Mouse (Mus musculus) C2C12 (cell line): ENCODE data around the gene Borcs5. TPM values are rescaled to one million over a fixed set of nuclear protein-coding genes. Genes with fewer than 3 reads are reported as not detected.

Experiments
- H3K27me3 ChIP-seq: one replicate; pipeline ENCODE4 v1.6.1; 2011; ENCODE audit not compliant: control insufficient read depth, insufficient read depth, insufficient read length
- H3K36me3 ChIP-seq: one replicate; pipeline ENCODE4 v1.6.1; 2011; ENCODE audit not compliant: control insufficient read depth, insufficient read depth
- H3K4me3 ChIP-seq: one replicate; pipeline ENCODE4 v1.5.1; 2011; ENCODE audit warnings: mild to moderate bottlenecking, control low read depth; ENCODE audit not compliant: poor library complexity, insufficient read depth, severe bottlenecking
- H3K79me2 ChIP-seq: one replicate; pipeline ENCODE4 v1.6.1; 2011; ENCODE audit not compliant: control insufficient read depth, insufficient read depth
- H3K79me3 ChIP-seq: one replicate; pipeline ENCODE4 v1.6.1; 2011; ENCODE audit warnings: low read depth, control low read depth
- H3ac ChIP-seq: one replicate; pipeline ENCODE3; 2011; ENCODE audit warnings: low read depth; ENCODE audit not compliant: control insufficient read depth, insufficient read length
- CEBPB ChIP-seq: IDR thresholded peaks from one replicate; pipeline ENCODE4 v1.6.1; 2011; ENCODE audit warnings: low read depth, mild to moderate bottlenecking, control low read depth, moderate library complexity
- CTCF ChIP-seq: IDR thresholded peaks from one replicate; pipeline ENCODE4 v1.5.1; 2011; ENCODE audit not compliant: control insufficient read depth, insufficient read depth, insufficient read length
- FOSL1 ChIP-seq: IDR thresholded peaks from one replicate; pipeline ENCODE4 v1.8.0; 2011; ENCODE audit warnings: mild to moderate bottlenecking, low read length; ENCODE audit not compliant: poor library complexity, insufficient read depth, severe bottlenecking
- MAX ChIP-seq: IDR thresholded peaks from one replicate; pipeline ENCODE4 v1.6.1; 2011; ENCODE audit warnings: mild to moderate bottlenecking, control low read depth
- MYOD1 ChIP-seq: IDR thresholded peaks from one replicate; pipeline ENCODE4 v1.6.1; 2011; ENCODE audit warnings: low read depth; ENCODE audit not compliant: control insufficient read depth, insufficient read length
- MYOG ChIP-seq: IDR thresholded peaks from one replicate; pipeline ENCODE4 v1.6.1; 2011; ENCODE audit not compliant: control insufficient read depth, insufficient read length; ENCODE audit errors: extremely low read depth
- USF1 ChIP-seq: IDR thresholded peaks from one replicate; pipeline ENCODE4 v1.6.1; 2011; ENCODE audit warnings: low read depth, mild to moderate bottlenecking, control low read depth, moderate library complexity
- polyA plus RNA-seq: library from polyadenylated mRNA; unstranded; fragments of >200 nt; fragmentation: generic; extraction: Trizol; gene quantifications from one replicate; pipeline ENCODE4 v1.2.1, GENCODE M21; 2012; ENCODE audit warnings: missing spikeins

Gene Borcs5
- polyA plus RNA-seq, 1 experiment = 6.0 TPM

- TF ChIP-seq MYOD1 = peak; percentile 61
- no peak for TF ChIP-seq CEBPB
- Histone ChIP-seq H3K36me3 (peaks cover 18% of the 10 kb centered on the region), H3K79me2 (no peaks in the 10 kb centered on the region), H3K27me3 (no peaks in the 10 kb centered on the region), H3K4me3 (no peak overlapping the region), H3ac (no peak overlapping the region), H3K79me3 (peaks cover 3% of the 10 kb centered on the region)
These were observed 114.5 kb downstream of the Borcs5 start for GRCm38 (mm10) chr6:134753858-134754257.

GRCm38 (mm10) chr6:134756058-134756457 lies 116.7 kb downstream of the Borcs5 start:
- Histone ChIP-seq H3K36me3 (peaks cover 18% of the 10 kb centered on the region), H3K79me3 (peaks cover 3% of the 10 kb centered on the region), H3K79me2 (no peaks in the 10 kb centered on the region), H3K4me3 (no peak overlapping the region), H3K27me3 (no peaks in the 10 kb centered on the region), H3ac (no peak overlapping the region)
- TF ChIP-seq CTCF (no peak), CEBPB (no peak), USF1 (no peak), MAX (no peak), MYOG (no peak), MYOD1 (no peak), FOSL1 (no peak)

Other genes with a start within 250 kb of the Borcs5 start
- not detected for gene Bcl2l14, start 243.2 kb upstream of the Borcs5 start, polyA plus RNA-seq
- 5.9 TPM for gene Lrp6, start 72.5 kb upstream of the Borcs5 start, polyA plus RNA-seq
- gene Mansc1, start 7.0 kb upstream of the Borcs5 start, polyA plus RNA-seq = not detected
- gene Dusp16, start 153.1 kb downstream of the Borcs5 start, polyA plus RNA-seq = 3.3 TPM
- gene Crebl2, start 190.6 kb downstream of the Borcs5 start, polyA plus RNA-seq = 0.74 TPM